Mouse (Mus musculus): ENCODE measurements around the gene Otx2.

Otx2 gene

DNA sequence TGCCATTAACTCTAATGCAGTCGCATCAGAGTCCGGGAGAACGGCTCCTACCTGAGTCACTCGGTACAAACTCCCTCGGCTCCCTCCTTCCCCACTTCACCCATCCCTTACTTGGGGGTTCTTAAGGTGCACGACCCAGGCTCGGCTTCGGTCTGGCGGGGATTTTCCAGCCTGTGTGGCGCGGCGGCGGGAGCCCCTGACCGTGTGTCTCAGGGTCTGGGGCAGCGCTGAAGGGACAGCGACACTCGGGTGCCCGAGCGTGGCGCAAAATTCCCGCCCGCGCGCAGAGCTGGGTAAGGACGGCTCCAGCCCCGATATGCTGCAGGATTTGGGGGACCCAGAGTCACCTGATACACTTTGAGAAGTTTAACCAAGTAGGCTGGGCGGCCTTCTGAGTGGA is at the start of gene Otx2:
TSS of gene Otx2 (minus strand) at position 279 of the 400 bp plus-strand sequence.
- in situ Hi-C loops (cut with MboI), result no loop called here

GRCm38 (mm10) chr14:48722763-48723162 is 49.1 kb upstream of the Otx2 start:
- in situ Hi-C loops (cut with MboI), result no loop called here

- in situ Hi-C loops (cut with MboI), result no loop called here
These were observed 45.7 kb upstream of the Otx2 start for GRCm38 (mm10) chr14:48719296-48719695.

DNA sequence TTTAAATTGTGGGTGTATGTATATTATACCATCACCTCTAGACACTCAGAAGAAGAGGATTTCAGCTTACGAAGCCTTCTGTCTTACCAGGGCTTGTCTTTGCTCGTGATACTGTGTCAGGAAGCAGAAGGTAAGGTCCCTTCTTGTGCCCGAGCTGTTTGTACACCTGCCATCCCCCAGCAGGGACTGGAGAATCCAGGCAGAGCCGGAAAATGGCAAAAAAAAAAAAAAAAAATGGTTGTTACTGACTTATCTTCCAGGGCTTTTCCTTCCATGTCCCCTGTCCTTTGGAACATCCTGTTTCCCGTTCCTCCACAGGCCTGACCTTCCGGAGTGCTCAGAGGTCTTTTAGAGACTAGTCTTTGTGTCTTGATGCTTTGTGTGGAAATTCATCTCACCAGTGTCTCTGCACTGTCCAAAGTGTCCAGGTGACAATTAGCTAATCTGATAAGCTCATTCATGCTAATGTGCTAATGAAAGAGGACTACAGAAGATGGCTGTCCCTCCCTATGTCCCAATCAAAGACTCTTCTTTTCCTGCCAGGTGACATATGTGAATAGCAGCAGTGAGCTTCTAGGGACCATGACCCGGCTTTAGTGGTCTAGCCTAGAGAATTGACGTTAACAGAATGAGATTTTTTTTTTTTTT is 44.1 kb upstream of the Otx2 start:
- in situ Hi-C loops (cut with MboI), result no loop called here

GRCm38 (mm10) chr14:48716456-48716855 is 42.8 kb upstream of the Otx2 start:
- in situ Hi-C loops (cut with MboI), result no loop called here

DNA sequence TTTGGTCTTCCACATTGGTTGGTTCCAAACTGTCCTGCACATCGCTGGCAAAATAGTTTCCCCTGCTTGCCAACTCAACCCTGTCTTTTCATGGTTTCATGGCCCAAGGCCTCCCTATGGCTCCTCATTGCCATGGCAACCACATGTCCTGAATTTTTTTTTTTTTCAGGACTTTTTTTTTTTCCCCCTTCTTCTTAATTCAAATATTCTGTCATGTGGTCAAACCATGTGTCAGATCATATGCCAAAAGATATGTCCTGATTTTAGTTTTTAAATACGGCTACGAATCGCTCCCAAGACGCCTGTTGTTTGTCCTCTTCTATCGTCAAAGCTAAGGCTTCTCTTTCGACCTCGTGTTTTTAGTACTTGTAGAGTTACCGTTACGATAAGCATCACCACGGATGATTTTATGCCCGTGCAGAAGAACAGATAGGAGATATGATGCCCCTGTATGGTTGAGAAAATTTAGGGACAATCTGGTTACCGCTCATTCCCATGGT is 37.3 kb upstream of the Otx2 start:
- in situ Hi-C loops (cut with MboI), result no loop called here

GRCm38 (mm10) chr14:48710062-48710870 is 36.6 kb upstream of the Otx2 start:
- in situ Hi-C loops (cut with MboI), result no loop called here

DNA sequence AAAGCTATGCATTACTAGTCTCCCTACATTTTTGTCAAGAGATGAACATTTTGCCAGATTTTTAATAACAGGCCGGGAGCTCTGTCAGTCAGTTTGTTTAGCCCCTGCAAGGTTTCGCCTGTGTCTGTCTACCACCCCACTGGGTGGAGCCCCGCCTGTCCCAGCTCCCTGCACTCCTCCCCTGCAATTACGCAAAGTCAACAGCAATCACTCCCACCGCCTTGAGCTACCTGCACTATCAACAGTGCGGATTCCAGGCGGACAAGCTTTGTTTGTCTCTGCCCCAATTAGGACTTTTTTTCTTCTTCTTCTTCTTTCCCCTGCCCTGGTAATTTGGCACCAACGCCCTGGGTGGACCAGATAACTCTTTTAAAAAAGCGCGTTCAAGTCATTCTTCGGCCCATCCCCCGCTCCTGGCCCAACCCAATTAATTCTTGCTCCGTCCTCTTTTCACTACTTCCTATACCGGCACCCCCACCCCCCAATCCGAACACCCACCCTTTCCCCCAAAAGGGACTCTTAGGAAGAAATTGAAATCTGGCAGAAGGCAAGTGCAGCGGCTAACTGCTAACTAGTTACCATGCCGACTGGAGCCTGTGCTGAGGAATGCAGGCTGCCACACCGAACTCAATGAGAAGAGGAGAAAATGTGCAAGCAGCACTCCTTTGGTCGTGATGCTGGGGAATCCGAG is 35.9 kb upstream of the Otx2 start:
- in situ Hi-C loops (cut with MboI), result no loop called here

DNA sequence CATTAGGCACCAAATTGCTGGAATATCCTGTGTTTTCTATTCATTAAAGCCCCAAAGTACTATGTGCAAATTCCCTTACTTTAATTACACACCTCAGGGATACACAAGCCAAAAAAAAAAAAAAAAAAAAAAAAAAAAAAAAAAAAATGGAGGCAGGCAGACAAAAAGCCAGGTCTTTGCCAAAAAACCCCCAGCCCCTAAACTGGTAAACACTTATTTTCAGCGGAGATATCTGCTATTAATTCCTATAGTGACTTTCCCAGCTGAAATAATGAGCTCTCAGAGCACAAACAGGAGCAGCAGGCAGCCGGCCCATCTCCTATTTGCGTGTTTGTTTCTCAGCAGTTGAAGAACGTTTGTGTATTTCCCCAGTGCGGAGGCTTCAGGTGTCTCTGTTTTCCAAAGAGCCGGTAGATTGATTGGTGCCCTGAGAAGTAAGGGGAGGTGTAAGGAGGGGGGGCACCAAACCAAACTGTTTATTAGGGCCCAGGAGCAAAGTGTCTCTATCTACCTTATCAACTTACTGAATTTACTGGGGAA is 34.3 kb upstream of the Otx2 start:
- in situ Hi-C loops (cut with MboI), result no loop called here

- in situ Hi-C loops (cut with MboI), result no loop called here
These were observed 33.8 kb upstream of the Otx2 start for GRCm38 (mm10) chr14:48707391-48707790.

- in situ Hi-C loops (cut with MboI), result no loop called here
These were observed 27.3 kb upstream of the Otx2 start for GRCm38 (mm10) chr14:48700790-48701370.

DNA sequence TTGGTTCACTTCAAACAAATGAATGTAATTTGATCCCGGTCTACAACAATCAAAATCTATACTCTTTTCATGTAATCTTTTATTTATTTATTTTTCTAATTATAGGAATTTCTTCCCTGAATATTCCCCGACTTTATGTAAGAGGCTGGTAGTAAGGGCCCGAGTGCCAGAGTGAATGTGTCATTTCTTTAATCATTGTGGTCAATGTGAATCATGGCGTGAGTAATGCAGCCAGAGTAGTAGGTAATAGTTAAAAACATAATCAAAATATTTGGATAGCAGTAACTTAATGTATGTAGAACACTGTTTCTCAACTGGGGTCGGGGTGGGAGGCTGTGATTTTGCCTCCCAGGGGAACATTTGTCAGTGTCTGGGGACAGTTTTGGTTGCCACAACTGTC is 6.0 kb upstream of the Otx2 start:
- in situ Hi-C loops (cut with MboI), result no loop called here

- in situ Hi-C loops (cut with MboI), result no loop called here
These were observed 5.1 kb upstream of the Otx2 start for GRCm38 (mm10) chr14:48678674-48679073.

DNA sequence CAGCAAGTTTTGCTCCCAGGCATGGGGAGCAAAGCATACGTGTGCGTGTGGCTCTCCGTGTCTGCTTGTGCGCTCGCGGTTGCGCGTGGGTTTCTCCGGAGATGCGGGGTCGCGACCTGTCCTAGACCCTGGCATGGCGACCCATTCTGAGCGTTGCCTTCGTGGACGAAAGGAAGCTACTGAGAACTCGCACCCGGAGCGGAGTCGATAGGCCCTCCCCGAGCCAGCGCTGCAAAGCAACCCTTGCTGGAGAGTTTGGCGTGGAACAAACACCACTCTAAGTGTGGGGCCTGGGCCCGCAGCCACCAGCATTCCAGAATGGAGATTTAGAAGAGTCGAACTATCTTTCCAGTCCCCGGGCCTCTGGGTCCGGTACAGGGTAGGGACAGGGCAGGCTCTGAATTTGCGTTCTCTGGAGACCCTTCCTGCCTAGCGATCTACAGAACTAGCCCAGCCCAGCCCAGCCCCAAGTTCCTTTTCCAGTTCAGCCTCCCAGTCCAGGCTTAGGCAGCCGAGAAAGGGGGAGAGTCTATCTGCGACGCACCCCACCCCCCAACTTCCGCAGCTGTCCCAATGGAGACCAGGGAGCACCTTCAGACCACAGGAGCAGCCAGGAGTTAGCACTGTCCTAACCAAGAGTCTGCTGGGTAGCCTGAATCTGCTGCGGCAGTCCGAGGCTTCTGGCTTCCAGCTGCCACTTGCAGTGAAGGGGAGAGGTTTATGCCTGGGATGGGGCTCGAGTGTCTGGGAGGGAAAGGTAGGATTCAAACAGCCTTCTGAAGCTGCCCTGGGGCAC is 615 bp upstream of the Otx2 start:
- in situ Hi-C loops (cut with MboI), result no loop called here

DNA sequence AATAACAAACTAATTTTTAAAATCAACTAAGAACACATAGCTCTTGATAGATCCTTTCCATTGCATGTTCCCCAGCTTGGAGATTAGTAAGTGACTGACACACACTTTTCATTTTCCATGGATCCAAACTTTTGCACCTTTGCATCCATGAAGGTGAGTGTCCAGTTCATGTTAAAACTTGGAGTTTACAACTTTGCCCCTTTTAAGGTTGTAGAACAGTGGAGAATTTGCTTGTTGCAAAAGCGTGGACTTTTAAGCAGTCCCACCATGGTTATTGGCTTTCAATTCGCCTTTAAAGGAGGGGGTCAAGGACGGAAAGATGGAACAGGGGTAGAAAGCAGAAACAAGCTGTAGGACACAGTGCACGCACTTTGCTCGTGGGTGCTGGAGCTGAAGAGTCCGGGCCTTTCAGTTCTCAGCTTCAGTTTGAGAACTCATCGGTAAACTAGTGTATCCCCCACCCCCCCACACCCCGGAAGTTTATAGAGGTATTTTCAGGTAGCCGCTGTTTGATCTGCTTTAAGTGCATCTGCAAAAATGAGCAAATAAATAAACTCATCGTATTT is 925 bp downstream of the Otx2 start:
- in situ Hi-C loops (cut with MboI), result no loop called here

GRCm38 (mm10) chr14:48671480-48672240 is 2.0 kb downstream of the Otx2 start:
- in situ Hi-C loops (cut with MboI), result no loop called here

DNA sequence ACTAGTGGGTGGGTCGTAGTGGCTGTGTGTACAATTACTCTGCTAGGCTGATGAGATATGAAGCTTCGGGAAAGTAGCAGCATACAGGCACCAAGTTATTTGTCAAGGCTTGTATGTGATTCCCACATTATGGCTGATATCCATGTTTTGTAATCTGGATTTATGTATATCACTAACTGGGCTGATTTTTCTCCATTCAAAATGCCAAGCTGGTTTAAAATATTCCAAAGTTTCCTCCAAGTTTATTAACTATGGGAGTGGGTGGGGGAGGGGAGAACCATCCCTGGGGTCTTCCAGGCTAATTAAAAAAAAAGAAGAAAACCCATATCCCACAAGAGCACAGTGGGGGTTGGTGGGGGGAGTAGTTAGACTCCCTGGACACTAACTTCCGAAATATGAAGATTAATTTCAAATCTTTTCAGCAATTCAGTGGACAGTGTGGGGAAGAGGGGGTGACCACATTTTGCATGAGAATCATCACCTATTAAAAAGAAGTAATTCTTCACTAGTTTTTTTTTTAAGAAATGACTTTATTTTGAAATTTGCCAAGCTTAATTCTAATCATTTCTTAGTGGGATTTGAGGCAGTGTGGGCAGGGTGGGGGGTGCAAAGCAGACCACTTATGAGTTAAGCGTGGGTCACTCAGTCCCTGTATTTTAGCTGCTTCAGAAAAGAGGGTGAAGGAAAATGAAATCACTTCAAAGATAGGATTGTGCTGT is 2.7 kb downstream of the Otx2 start:
- in situ Hi-C loops (cut with MboI), result no loop called here

DNA sequence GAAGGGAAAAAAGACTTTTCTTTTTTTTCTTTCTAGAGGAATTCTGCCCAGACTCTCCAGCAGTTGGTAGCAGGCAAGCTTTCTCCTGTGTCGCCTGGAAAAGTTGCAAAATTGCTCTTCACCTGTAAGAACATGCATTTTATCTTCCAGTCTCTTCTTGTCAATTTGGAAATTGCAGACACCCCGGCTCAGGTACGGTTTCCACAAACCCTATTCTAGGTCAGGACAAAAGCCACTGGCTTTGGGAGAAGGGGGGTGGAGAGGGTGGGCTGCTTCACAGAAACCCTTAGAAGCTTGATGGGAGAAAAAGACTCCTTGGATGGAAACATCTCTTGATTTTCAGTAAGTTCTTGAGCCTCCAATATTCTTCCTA is 3.4 kb downstream of the Otx2 start:
- in situ Hi-C loops (cut with MboI), result no loop called here

DNA sequence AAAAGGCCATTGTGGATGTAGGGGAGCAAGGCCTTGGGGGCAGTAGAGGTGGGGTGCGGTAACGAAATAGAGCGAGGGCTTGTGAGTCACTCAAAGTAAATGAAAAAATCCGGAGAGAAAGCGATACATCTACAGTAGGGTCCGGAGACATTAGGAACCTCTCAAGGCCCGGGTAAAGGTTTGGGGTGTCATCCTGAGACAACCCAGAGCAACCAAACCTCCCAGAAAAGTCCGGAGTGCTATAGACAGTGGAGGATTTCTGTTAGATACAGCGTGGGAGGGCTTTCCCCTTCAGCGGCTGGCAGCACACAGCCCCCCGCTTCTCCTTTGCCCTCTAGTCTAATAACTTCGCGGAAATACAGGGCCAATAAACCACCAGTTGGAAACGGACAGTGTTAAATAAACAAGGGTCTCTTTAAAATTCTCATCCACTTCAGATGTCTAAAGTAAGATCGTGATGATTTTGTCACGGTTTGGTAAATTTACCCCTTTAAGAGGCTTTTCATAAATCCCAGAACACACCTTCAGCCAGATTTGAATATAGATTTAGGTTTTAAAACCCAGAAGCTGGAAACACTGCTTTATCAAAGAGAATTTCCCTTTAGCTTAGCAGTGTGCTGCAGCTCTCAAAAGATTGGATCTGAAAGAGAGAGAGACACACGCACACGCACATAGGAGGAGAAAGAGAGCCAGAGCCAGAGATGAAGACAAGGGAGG is 3.9 kb downstream of the Otx2 start:
- in situ Hi-C loops (cut with MboI), result no loop called here
